Mouse (Mus musculus) embryonic facial prominence, embryonic 14.5 days (tissue): Measurements from ENCODE around the gene Ada. TPM values are rescaled to one million over a fixed set of nuclear protein-coding genes. Genes with fewer than 3 reads are reported as not detected.
"Not testable (repeated sequence)": the region's sequence is repeated elsewhere in the genome, so short reads cannot be mapped to it uniquely, and the experiment has no call there.

Experiments used
- ATAC-seq: fragments of 200-750 bp; cut with Nextera tagmentation; 2 replicates; pipeline ENCODE4 v1.8.0; 2017; ENCODE audit warnings: low read depth, moderate number of reproducible peaks, moderate TSS enrichment
- DNase-seq: peaks from one replicate; pipeline ENCODE4 v3.0.0-alpha.2; 2015; ENCODE audit warnings: low spot score
- H3K27ac ChIP-seq: fragments of 300-500 bp; sonication (generic); replicated peaks from 2 replicates; pipeline ENCODE4 v1.5.1; 2014; ENCODE audit warnings: low read depth, mild to moderate bottlenecking, low read length, moderate library complexity
- H3K27me3 ChIP-seq: fragments of 300-500 bp; sonication (generic); replicated peaks from 2 replicates; pipeline ENCODE4 v1.6.1; 2014; ENCODE audit warnings: low read length; ENCODE audit not compliant: control insufficient read depth, insufficient read depth
- H3K36me3 ChIP-seq: fragments of 300-500 bp; sonication (generic); 2 replicates; pipeline ENCODE4 v1.6.1; 2014; ENCODE audit warnings: low read length, mixed read lengths; ENCODE audit not compliant: control insufficient read depth, insufficient read depth
- H3K4me1 ChIP-seq: fragments of 300-500 bp; sonication (generic); 2 replicates; pipeline ENCODE4 v1.6.1; 2014; ENCODE audit warnings: antibody characterized with exemption, low read length; ENCODE audit not compliant: control insufficient read depth, insufficient read depth
- H3K4me2 ChIP-seq: fragments of 300-500 bp; sonication (generic); 2 replicates; pipeline ENCODE4 v1.6.1; 2014; ENCODE audit warnings: low read depth, mild to moderate bottlenecking, low read length, moderate library complexity, mixed read lengths
- H3K4me3 ChIP-seq: fragments of 300-500 bp; sonication (generic); 2 replicates; pipeline ENCODE4 v1.5.1; 2014; ENCODE audit warnings: low read depth, mild to moderate bottlenecking, low read length
- H3K9ac ChIP-seq: fragments of 300-500 bp; sonication (generic); 2 replicates; pipeline ENCODE4 v1.6.1; 2014; ENCODE audit warnings: low read depth, mild to moderate bottlenecking, low read length, moderate library complexity, mixed read lengths
- H3K9me3 ChIP-seq: fragments of 300-500 bp; sonication (generic); 2 replicates; pipeline ENCODE4 v1.6.1; 2016; ENCODE audit warnings: low read length; ENCODE audit not compliant: control insufficient read depth
- WGBS: fragments of 180-500 bp; shearing (Covaris S2); extraction: QIAGEN DNeasy Blood & Tissue Kit; methylation state at CpG from one replicate; pipeline ENCODE4 v1.1.7; 2014; 5-methylcytosine and 5-hydroxymethylcytosine counted together
- polyA plus RNA-seq: library from polyadenylated mRNA; unstranded; fragments of >200 nt; fragmentation: Nextera tagmentation; extraction: Ambion mirVana; gene quantifications from 2 replicates; pipeline ENCODE4 v1.2.1, GENCODE M21; 2014

Ada gene
- polyA plus RNA-seq, 1 experiment from 2014 or later = 7.2 TPM

GRCm38 (mm10) chr2:163690409-163691304, 59.4 kb downstream of the Ada start:
- no peak overlapping the region; the same call in 1 of the 2 replicates for H3K9ac ChIP-seq
- peak; percentile 32 for DNase-seq
- WGBS = 47% methylated on average over 8 of the region's 8 CpGs

GRCm38 (mm10) chr2:163689771-163690170, 60.3 kb downstream of the Ada start:
- 85% methylated on average over 3 of the region's 3 CpGs for WGBS
- ATAC-seq = no peak

More at GRCm38 (mm10) chr2:163690409-163691304, 59.4 kb downstream of the Ada start:
- Histone ChIP-seq H3K27me3 (no peaks in the 10 kb centered on the region), H3K36me3 (no peaks in the 10 kb centered on the region), H3K4me1 (peaks cover 18% of the 10 kb centered on the region), H3K4me2 (no peak overlapping the region), H3K4me3 (no peak overlapping the region), H3K9me3 (no peaks in the 10 kb centered on the region), H3K27ac (no peak overlapping the region)
- ATAC-seq = no peak; the same call in 1 of the 2 replicates

GRCm38 (mm10) chr2:163688377-163688776, 61.7 kb downstream of the Ada start:
- not testable (repeated sequence) for H3K4me3 ChIP-seq, H3K9ac ChIP-seq, H3K27ac ChIP-seq, ATAC-seq, H3K36me3 ChIP-seq, H3K4me2 ChIP-seq, H3K27me3 ChIP-seq, H3K9me3 ChIP-seq, DNase-seq
- WGBS = 94% methylated on average over 1 of the region's 1 CpGs
- H3K4me1 ChIP-seq = peaks cover 24% of the 10 kb centered on the region

More at GRCm38 (mm10) chr2:163689771-163690170, 60.3 kb downstream of the Ada start:
- Histone ChIP-seq H3K9me3 (no peaks in the 10 kb centered on the region), H3K4me1 (peaks cover 26% of the 10 kb centered on the region), H3K27me3 (no peaks in the 10 kb centered on the region), H3K36me3 (no peaks in the 10 kb centered on the region), H3K4me3 (no peak overlapping the region), H3K4me2 (no peak overlapping the region), H3K9ac (no peak overlapping the region), H3K27ac (no peak overlapping the region)
- DNase-seq = no peak

- peak overlapping the region; percentile 64; the same call in 1 of the 2 replicates for H3K27ac ChIP-seq
- H3K4me1 ChIP-seq = peaks cover 19% of the 10 kb centered on the region
- DNase-seq (no peak), ATAC-seq (no peak)
- H3K36me3 ChIP-seq = no peaks in the 10 kb centered on the region
- 86% methylated on average over 3 of the region's 3 CpGs for WGBS
- H3K9ac ChIP-seq = no peak overlapping the region
- H3K27me3 ChIP-seq = no peaks in the 10 kb centered on the region
- H3K4me3 ChIP-seq = no peak overlapping the region
- no peaks in the 10 kb centered on the region for H3K9me3 ChIP-seq
- no peak overlapping the region for H3K4me2 ChIP-seq
Measured at GRCm38 (mm10) chr2:163686886-163687285, 63.2 kb downstream of the Ada start.

- Histone ChIP-seq H3K4me1 (peaks cover 19% of the 10 kb centered on the region), H3K9me3 (no peaks in the 10 kb centered on the region), H3K4me3 (no peak overlapping the region), H3K36me3 (no peaks in the 10 kb centered on the region), H3K27me3 (no peaks in the 10 kb centered on the region), H3K27ac (peak overlapping the region; percentile 64), H3K9ac (no peak overlapping the region), H3K4me2 (no peak overlapping the region; the same call in 1 of the 2 replicates)
- 0 out of 2 replicates have a peak, but pooled peaks have one; percentile 7 for ATAC-seq
- 77% methylated on average over 5 of the region's 5 CpGs for WGBS
- DNase-seq = no peak
Measured at GRCm38 (mm10) chr2:163686233-163686632, 63.8 kb downstream of the Ada start.

GRCm38 (mm10) chr2:163685761-163686200, 64.3 kb downstream of the Ada start:
- H3K36me3 ChIP-seq = no peaks in the 10 kb centered on the region
- H3K4me3 ChIP-seq = no peak overlapping the region
- no peak overlapping the region; the same call in 1 of the 2 replicates for H3K4me2 ChIP-seq
- peak overlapping the region; percentile 64 for H3K27ac ChIP-seq
- WGBS = 49% methylated on average over 6 of the region's 6 CpGs
- H3K9ac ChIP-seq = no peak overlapping the region
- peaks cover 19% of the 10 kb centered on the region for H3K4me1 ChIP-seq
- no peaks in the 10 kb centered on the region for H3K9me3 ChIP-seq
- peak; percentile 76 for ATAC-seq
- no peaks in the 10 kb centered on the region for H3K27me3 ChIP-seq
- DNase-seq = peak; percentile 60

- H3K9ac ChIP-seq = no peak overlapping the region
- DNase-seq (peak; percentile 53), ATAC-seq (no peak)
- 36% methylated on average over 4 of the region's 4 CpGs for WGBS
- no peak overlapping the region for H3K4me3 ChIP-seq
- peaks cover 19% of the 10 kb centered on the region for H3K4me1 ChIP-seq
- peak overlapping the region; percentile 64 for H3K27ac ChIP-seq
- no peak overlapping the region; the same call in 1 of the 2 replicates for H3K4me2 ChIP-seq
- no peaks in the 10 kb centered on the region for H3K36me3 ChIP-seq
- no peaks in the 10 kb centered on the region for H3K27me3 ChIP-seq
- H3K9me3 ChIP-seq = no peaks in the 10 kb centered on the region
Measured at GRCm38 (mm10) chr2:163685287-163685686, 64.8 kb downstream of the Ada start.

GRCm38 (mm10) chr2:163682344-163682743, 67.7 kb downstream of the Ada start:
- WGBS = 96% methylated on average over 2 of the region's 2 CpGs
- H3K9ac ChIP-seq = no peak overlapping the region
- ATAC-seq = no peak

More at GRCm38 (mm10) chr2:163682344-163682743, 67.7 kb downstream of the Ada start:
- Histone ChIP-seq H3K4me2 (no peak overlapping the region), H3K27ac (no peak overlapping the region), H3K9me3 (no peaks in the 10 kb centered on the region), H3K4me1 (peaks cover 19% of the 10 kb centered on the region), H3K27me3 (no peaks in the 10 kb centered on the region), H3K36me3 (no peaks in the 10 kb centered on the region), H3K4me3 (no peak overlapping the region)
- DNase-seq = no peak
